Mouse (Mus musculus) intestine, postnatal 0 days (tissue): ENCODE data around the gene Crlf1. TPM values are rescaled to one million over a fixed set of nuclear protein-coding genes. Genes with fewer than 3 reads are reported as not detected.
A peak's percentile ranks its signal among the peaks of the same experiment; 100 is the strongest.

Experiments
- ATAC-seq: fragments of 200-750 bp; cut with Nextera tagmentation; 2 replicates; pipeline ENCODE4 v1.8.0; 2017; ENCODE audit warnings: mild to moderate bottlenecking, moderate TSS enrichment, moderate library complexity
- H3K27ac ChIP-seq: fragments of 300-500 bp; sonication (generic); 2 replicates; pipeline ENCODE4 v1.5.1; 2014; ENCODE audit warnings: mild to moderate bottlenecking, low read depth, low read length, moderate library complexity
- H3K27me3 ChIP-seq: fragments of 300-500 bp; sonication (generic); replicated peaks from 2 replicates; pipeline ENCODE4 v1.6.1; 2014; ENCODE audit warnings: low read length, mixed read lengths; ENCODE audit not compliant: control insufficient read depth, insufficient read depth
- H3K36me3 ChIP-seq: fragments of 300-500 bp; sonication (generic); 2 replicates; pipeline ENCODE4 v1.6.1; 2014; ENCODE audit warnings: mild to moderate bottlenecking, moderate library complexity; ENCODE audit not compliant: control insufficient read depth, insufficient read depth
- H3K4me1 ChIP-seq: fragments of 300-500 bp; sonication (generic); replicated peaks from 2 replicates; pipeline ENCODE4 v1.6.1; 2014; ENCODE audit warnings: antibody characterized with exemption, low read length, mixed read lengths; ENCODE audit not compliant: control insufficient read depth, insufficient read depth
- H3K4me2 ChIP-seq: fragments of 300-500 bp; sonication (generic); replicated peaks from 2 replicates; pipeline ENCODE4 v1.6.1; 2014; ENCODE audit warnings: low read depth, mild to moderate bottlenecking, moderate library complexity
- H3K4me3 ChIP-seq: fragments of 300-500 bp; sonication (generic); 2 replicates; pipeline ENCODE4 v1.5.1; 2014; ENCODE audit warnings: low read depth, low read length
- H3K9ac ChIP-seq: fragments of 300-500 bp; sonication (generic); 2 replicates; pipeline ENCODE4 v1.6.1; 2014; ENCODE audit warnings: mild to moderate bottlenecking, low read depth, low read length
- H3K9me3 ChIP-seq: fragments of 300-500 bp; sonication (generic); 2 replicates; pipeline ENCODE4 v1.6.1; 2016; ENCODE audit warnings: mixed run types; ENCODE audit not compliant: control insufficient read depth
- CTCF ChIP-seq: sonication (generic); IDR thresholded peaks from 2 replicates; pipeline ENCODE4 v1.5.1; 2016; ENCODE audit warnings: low read depth, mild to moderate bottlenecking, control low read depth, antibody characterized with exemption, moderate library complexity
- WGBS: fragments of 180-500 bp; shearing (Covaris S2); extraction: QIAGEN DNeasy Blood & Tissue Kit; methylation state at CpG from one replicate; pipeline ENCODE4 v1.1.7; 2014; 5-methylcytosine and 5-hydroxymethylcytosine counted together
- polyA plus RNA-seq: library from polyadenylated mRNA; unstranded; fragments of >200 nt; fragmentation: Nextera tagmentation; extraction: Ambion mirVana; gene quantifications from 2 replicates; pipeline ENCODE4 v1.2.1, GENCODE M21; 2015

Gene Crlf1
- polyA plus RNA-seq, 1 experiment from 2014 or later = 0.81 TPM

GRCm38 (mm10) chr8:70519043-70519442 lies 26.1 kb downstream of the Crlf1 start:
- Histone ChIP-seq H3K4me1 (0 out of 2 replicates have a peak, but pooled peaks cover 6% of the 10 kb centered on the region), H3K9ac (no peak overlapping the region), H3K27me3 (no peaks in the 10 kb centered on the region), H3K27ac (no peak overlapping the region), H3K4me3 (no peak overlapping the region), H3K36me3 (peaks cover 37% of the 10 kb centered on the region; the same call in 1 of the 2 replicates), H3K9me3 (no peaks in the 10 kb centered on the region), H3K4me2 (no peak overlapping the region)
- no peak for TF ChIP-seq CTCF
- no peak for ATAC-seq
- WGBS = 83% methylated on average over 6 of the region's 6 CpGs

GRCm38 (mm10) chr8:70519606-70520005 lies 26.6 kb downstream of the Crlf1 start:
- no peak overlapping the region for H3K4me3 ChIP-seq
- no peak for TF ChIP-seq CTCF
- H3K27me3 ChIP-seq = no peaks in the 10 kb centered on the region
- 57% methylated on average over 2 of the region's 2 CpGs for WGBS
- no peak for ATAC-seq
- H3K27ac ChIP-seq = no peak overlapping the region
- H3K9ac ChIP-seq = no peak overlapping the region
- H3K36me3 ChIP-seq = peaks cover 32% of the 10 kb centered on the region; the same call in 1 of the 2 replicates
- H3K4me2 ChIP-seq = no peak overlapping the region
- 0 out of 2 replicates have a peak, but pooled peaks cover 6% of the 10 kb centered on the region for H3K4me1 ChIP-seq
- no peaks in the 10 kb centered on the region for H3K9me3 ChIP-seq

GRCm38 (mm10) chr8:70522592-70523403 lies 29.8 kb downstream of the Crlf1 start:
- WGBS = under 1% methylated on average over 50 of the region's 51 CpGs
- H3K9ac ChIP-seq = peak overlapping the region; percentile 86
- H3K4me1 ChIP-seq = 0 out of 2 replicates have a peak, but pooled peaks cover 6% of the 10 kb centered on the region
- ATAC-seq = peak; percentile 85
- peak; percentile 87 for TF ChIP-seq CTCF
- H3K36me3 ChIP-seq = peaks cover 17% of the 10 kb centered on the region; the same call in 1 of the 2 replicates
- H3K27me3 ChIP-seq = no peaks in the 10 kb centered on the region
- peak overlapping the region; percentile 91 for H3K27ac ChIP-seq
- peak overlapping the region; percentile 65 for H3K4me2 ChIP-seq
- H3K4me3 ChIP-seq = peak overlapping the region; percentile 65
- no peaks in the 10 kb centered on the region for H3K9me3 ChIP-seq

GRCm38 (mm10) chr8:70527111-70527511 lies 34.2 kb downstream of the Crlf1 start:
- Histone ChIP-seq H3K27me3 (no peaks in the 10 kb centered on the region), H3K4me1 (0 out of 2 replicates have a peak, but pooled peaks cover 12% of the 10 kb centered on the region), H3K27ac (peak overlapping the region; percentile 95), H3K4me3 (peak overlapping the region; percentile 94), H3K36me3 (peaks cover 18% of the 10 kb centered on the region), H3K4me2 (peak overlapping the region; percentile 81), H3K9ac (peak overlapping the region; percentile 94), H3K9me3 (no peaks in the 10 kb centered on the region)
- under 1% methylated on average over 8 of the region's 8 CpGs for WGBS
- peak; percentile 32; the same call in 1 of the 2 replicates for ATAC-seq
- TF ChIP-seq CTCF = no peak

GRCm38 (mm10) chr8:70527512-70528181 lies 34.7 kb downstream of the Crlf1 start, which contains the start of the genes Fkbp8 and Kxd1:
Gene Fkbp8 (plus strand): TSS chr8:70527724.
Gene Kxd1 (minus strand): TSS chr8:70527956.
- Histone ChIP-seq H3K27ac (peak within 1 kb of the TSS; percentile 95), H3K27me3 (no peaks in the 10 kb centered on the region), H3K9me3 (no peaks in the 10 kb centered on the region), H3K4me3 (peak within 1 kb of the TSS; percentile 94), H3K9ac (peak within 1 kb of the TSS; percentile 94), H3K4me2 (peak within 1 kb of the TSS; percentile 81), H3K4me1 (0 out of 2 replicates have a peak, but pooled peaks cover 12% of the 10 kb centered on the region), H3K36me3 (peaks cover 24% of the 10 kb centered on the region)
- TF ChIP-seq CTCF = peak; percentile 28
- ATAC-seq = peak; percentile 78
- under 1% methylated on average over 53 of the region's 61 CpGs for WGBS
